Mouse (Mus musculus) left cerebral cortex, postnatal 4 days (tissue): ENCODE data around the gene Fat3. TPM values are rescaled to one million over a fixed set of nuclear protein-coding genes. Genes with fewer than 3 reads are reported as not detected.

Experiments used
- DNase-seq: peaks from one replicate; pipeline ENCODE4 v3.0.0-alpha.2; 2022
- intact Hi-C: fragments of 180-260 bp; cut with DNase I; formaldehyde crosslinking; loops from one replicate; pipeline ENCODE4 v1.15.1; 2025
- total RNA-seq, 2 experiments: library from RNA; stranded (reverse); gene quantifications; 2 replicates each; pipeline ENCODE4 v1.2.3; 2021

Gene Fat3
- 10 to 100 TPM; 70.5 to 72.7 TPM for total RNA-seq

GRCm38 (mm10) chr9:16501186-16501711, at the start of gene Fat3:
Gene Fat3 (minus strand): TSS chr9:16501285.
- intact Hi-C loops, result loop anchor here (5.0 to 10.0 kb wide), 2 partner anchors 566 to 1731 kb away; no protein-coding TSS in a partner anchor
- DNase-seq, result peak; percentile 25

- intact Hi-C loops, result no loop called here
- no peak for DNase-seq
Observed at GRCm38 (mm10) chr9:16532884-16533283, 31.8 kb upstream of the Fat3 start.

DNA sequence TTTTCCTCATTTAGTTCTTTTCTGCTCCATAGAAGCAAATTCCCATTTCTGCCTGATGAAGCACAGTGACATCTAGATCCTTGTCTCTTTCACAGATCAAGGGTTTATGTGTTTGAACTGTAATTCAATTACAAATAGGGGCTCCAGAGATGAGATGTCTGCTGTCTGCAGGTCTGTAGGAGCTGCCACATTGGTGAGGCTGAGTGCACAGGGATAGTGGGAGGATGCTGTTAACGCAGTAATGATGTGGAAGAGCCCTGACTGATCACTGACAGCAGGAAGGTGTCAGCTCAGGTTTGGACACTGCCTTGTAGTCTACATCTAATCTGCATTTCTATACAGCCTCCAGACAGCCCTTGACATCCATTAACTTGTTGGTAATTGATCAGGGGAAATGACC, 16.5 kb upstream of the Fat3 start:
- no peak for DNase-seq
- intact Hi-C loops, result no loop called here

DNA sequence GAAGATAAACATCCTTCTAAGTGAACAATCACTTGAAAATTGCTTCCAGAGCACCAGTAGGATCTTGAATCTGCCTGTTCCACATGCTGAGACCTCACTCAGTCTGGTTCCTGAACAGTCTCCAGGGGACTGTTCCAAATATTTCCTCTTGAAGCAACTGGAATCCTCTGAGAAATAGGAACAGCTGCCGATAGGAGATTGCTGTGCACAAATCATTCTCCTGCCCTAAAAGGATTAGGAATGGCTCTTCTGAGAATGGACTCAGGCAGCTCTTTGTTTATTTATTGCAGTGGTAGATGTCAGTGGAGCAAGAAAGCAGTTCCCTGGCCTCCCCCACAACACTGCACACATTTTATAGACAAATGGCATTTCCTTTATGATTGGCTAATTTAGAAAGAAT, 10.9 kb upstream of the Fat3 start:
- intact Hi-C loops, result no loop called here

GRCm38 (mm10) chr9:16503776-16504175, 2.7 kb upstream of the Fat3 start:
- DNase-seq, result no peak
- intact Hi-C loops, result loop anchor here (5.0 to 10.0 kb wide), 2 partner anchors 569 to 1729 kb away; no protein-coding TSS in a partner anchor

More for the DNA sequence above, 10.9 kb upstream of the Fat3 start:
- DNase-seq, result no peak

- intact Hi-C loops, result loop anchor here (5.0 to 10.0 kb wide), 2 partner anchors 568 to 1729 kb away; no protein-coding TSS in a partner anchor
- peak; percentile 38 for DNase-seq
Observed at GRCm38 (mm10) chr9:16502673-16503343, 1.7 kb upstream of the Fat3 start.

- intact Hi-C loops, result loop anchor here (5.0 to 10.0 kb wide), 2 partner anchors 567 to 1730 kb away; no protein-coding TSS in a partner anchor
- DNase-seq, result peak; percentile 87
Observed at GRCm38 (mm10) chr9:16501990-16502672, 1.0 kb upstream of the Fat3 start.

- peak; percentile 67 for DNase-seq
- intact Hi-C loops, result loop anchor here (5.0 to 10.0 kb wide), 2 partner anchors 566 to 1732 kb away; no protein-coding TSS in a partner anchor
Observed at GRCm38 (mm10) chr9:16500382-16501185, 501 bp downstream of the Fat3 start.

GRCm38 (mm10) chr9:16499621-16500381, 1.3 kb downstream of the Fat3 start:
- peak; percentile 84 for DNase-seq
- intact Hi-C loops, result loop anchor here (5.0 to 10.0 kb wide), 4 partner anchors 195 to 1732 kb away; no protein-coding TSS in a partner anchor

DNA sequence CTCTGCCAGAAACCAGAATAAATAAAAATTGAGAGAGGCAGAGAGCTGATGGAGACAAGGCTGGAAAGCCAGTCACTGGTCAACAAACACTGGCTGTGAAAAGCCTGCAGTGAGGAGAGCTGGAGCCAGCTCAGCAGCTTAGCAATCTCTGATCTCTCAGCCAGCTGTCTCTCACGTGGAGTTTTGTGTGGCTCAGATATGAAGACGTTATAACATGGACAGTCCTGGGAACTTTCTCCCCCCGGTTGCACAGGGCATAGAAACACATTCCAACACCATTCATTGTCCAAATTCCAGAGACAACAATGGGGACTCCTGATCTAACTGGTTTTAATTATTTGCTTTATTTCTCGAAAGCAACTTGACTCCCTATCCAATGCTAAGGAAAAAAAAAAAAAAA, 2.2 kb downstream of the Fat3 start:
- DNase-seq, result peak; percentile 29
- intact Hi-C loops, result loop anchor here (10.0 kb wide), 2 partner anchors 194 to 474 kb away; no protein-coding TSS in a partner anchor

DNA sequence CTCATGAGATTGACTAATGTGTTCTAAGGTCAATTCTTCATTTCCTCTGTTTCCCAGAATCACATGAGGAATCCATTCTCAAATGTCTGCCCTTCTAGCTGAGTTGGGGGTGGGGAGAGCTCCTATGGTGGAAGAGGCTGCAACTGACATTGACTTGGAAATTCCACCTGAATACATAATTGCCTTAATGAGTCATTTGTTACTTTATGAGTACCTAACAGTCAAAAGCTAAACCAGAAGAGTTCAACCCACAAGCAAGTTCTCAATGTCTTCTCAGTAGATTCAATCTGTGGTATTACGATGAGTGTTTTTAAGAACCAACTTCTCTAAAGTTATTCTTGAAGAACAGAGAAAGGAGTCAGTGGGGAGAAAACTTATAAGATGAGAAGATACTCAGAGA, 3.7 kb downstream of the Fat3 start:
- intact Hi-C loops, result loop anchor here (10.0 kb wide), 2 partner anchors 193 to 473 kb away; no protein-coding TSS in a partner anchor
- no peak for DNase-seq

- intact Hi-C loops, result loop anchor here (10.0 kb wide), 2 partner anchors 192 to 472 kb away; no protein-coding TSS in a partner anchor
- no peak for DNase-seq
Observed at GRCm38 (mm10) chr9:16496331-16496730, 4.8 kb downstream of the Fat3 start.

DNA sequence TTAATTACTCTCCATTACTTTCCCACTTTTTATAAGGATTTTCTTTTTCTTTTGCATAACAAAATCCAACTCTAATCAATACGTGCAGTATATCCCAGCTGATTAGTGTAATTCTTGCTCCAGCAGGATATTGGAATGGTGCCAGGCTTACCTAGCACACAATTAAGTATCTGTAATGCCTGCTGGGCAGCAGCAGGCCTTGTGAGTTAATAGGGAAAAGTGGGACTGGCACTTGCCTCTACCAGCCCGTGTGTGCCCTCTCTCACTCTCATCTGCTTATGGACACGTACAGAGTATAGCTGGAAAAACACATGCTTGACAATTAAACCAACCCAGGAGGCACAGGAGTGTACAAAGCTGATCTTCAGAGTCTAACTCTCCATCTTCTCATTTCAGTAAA, 11.4 kb downstream of the Fat3 start:
- intact Hi-C loops, result loop anchor here (10.0 kb wide), 2 partner anchors 185 to 465 kb away; no protein-coding TSS in a partner anchor
- peak; percentile 43 for DNase-seq

DNA sequence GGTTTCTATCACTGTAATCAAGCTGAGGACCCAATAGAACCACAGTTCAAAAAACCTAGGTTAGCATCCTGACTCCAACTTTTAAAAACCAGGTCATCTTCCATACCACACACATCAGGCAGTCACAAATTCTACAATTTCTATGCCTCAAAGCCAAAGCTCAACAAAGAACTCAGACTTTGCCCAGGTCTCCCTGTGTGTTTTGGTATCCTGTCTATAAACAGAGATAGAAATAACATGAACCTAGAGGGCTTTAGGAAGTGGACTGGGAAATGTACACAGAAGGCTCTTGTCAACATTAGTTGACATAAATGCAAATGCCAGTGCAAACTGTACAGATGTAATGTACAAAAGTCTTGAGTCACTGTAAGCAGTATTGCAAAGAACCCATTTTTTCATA, 13.5 kb downstream of the Fat3 start:
- intact Hi-C loops, result no loop called here
- DNase-seq, result no peak

DNA sequence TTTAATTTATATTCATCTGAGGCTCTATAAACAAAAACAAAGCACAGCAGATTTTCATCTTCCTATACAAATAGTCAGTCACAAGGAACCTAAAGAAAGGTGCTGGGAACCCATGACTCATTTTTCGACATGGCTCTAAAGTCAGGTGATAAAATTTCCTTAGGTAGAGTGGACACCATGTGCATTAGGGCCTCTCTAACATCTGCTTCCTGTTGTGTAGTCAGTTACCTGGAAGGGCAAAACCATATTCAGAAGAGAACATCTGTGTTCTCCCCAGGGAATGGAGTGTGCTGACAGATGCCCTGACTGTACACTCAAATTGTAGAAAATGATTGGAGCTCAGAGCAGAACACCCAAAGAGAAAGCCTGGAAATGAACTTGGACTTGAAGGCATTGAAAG, 14.9 kb downstream of the Fat3 start:
- intact Hi-C loops, result no loop called here
- DNase-seq, result no peak

GRCm38 (mm10) chr9:16485173-16485572, 15.9 kb downstream of the Fat3 start:
- intact Hi-C loops, result no loop called here

DNA sequence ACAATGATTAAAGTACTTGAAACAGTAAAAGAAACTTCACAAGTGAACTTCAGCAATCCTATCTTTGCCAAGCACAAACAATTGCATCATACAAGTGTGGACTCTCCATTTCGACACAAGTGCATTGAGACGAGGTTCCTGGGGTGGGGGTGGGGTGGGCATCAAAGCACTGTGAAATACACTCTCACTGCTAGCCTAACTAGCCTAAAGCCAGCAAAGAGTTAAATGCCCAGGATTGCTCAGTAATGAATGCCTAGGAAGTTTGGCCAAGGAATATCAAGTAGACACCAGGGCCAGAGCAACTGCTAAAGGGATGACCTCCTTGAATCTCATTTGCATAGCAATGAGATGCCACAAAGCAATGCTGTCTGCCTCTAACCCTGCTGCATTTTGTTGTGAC, 16.3 kb downstream of the Fat3 start:
- no peak for DNase-seq
- intact Hi-C loops, result no loop called here

More at GRCm38 (mm10) chr9:16485173-16485572, 15.9 kb downstream of the Fat3 start:
- no peak for DNase-seq

DNA sequence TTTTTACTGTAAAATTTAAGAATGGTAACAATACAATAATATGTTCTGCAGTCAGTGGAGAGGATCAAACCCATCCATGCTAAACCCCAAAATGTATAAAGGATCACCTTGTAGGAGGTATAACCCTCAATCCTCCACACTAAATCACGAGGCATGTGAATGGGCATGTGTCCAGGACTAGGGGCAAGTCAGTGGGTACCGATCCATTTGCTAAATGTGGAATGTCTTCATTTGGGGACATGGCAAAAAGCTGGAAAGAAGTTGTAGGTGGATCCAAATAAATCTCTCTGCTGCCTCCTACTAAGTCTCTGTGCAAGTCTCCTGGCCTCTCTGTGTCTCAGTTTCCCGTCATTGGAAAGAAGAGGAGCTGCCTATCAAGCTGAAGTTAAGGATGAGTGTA, 39.6 kb downstream of the Fat3 start:
- no peak for DNase-seq
- intact Hi-C loops, result no loop called here

DNA sequence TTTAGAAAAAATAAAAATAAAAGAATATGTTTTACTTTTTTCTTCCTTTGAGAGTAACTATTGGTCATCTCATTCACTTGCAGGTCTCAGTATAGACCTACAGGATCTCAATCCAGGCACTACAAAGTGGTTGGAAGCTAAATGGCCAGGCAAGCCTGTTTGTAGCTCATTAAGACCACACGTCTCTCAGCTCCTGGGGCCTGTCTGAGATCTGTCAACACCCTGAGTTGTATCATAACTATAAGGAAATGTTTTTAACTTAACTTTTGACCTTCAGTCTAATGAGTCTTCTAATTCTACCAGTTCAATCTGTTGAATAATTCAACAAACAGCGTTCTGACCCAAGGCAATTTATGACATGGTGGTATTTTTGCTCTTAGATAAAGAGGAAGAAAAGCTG, 40.5 kb downstream of the Fat3 start:
- DNase-seq, result no peak
- intact Hi-C loops, result no loop called here

DNA sequence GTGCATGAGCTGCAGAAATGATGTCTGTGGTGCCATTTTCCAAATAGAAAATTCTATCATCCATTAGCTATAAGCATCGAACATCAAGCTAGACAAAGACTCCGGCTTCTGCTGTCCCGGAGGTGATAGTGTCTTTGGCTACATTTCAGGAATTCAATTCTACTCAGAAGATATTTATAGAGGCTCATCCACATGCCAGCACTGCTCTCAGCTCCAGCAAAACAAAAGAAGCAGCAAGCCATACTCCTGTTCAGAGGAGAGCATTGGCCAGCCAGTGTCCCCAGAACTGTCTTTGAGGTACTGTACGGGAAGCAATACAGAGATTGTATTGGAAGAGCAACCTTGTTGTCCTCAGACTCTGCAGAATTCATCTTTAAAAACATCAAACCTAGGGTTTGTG, 59.2 kb downstream of the Fat3 start:
- intact Hi-C loops, result no loop called here
- DNase-seq, result no peak
